Mouse (Mus musculus): ENCODE results near the gene Colgalt2. TPM values are rescaled to one million over a fixed set of nuclear protein-coding genes. Genes with fewer than 3 reads are reported as not detected.

Colgalt2 gene
- polyA plus RNA-seq, 1 experiment = 0.63 TPM

- TF ChIP-seq POLR2A (IDR thresholded peaks at IDR 0.05; ENCODE audit: low read depth, low read length) (peak; percentile 59), CTCF (IDR thresholded peaks at IDR 0.05; ENCODE audit: extremely low read depth, insufficient read length, insufficient replicate concordance, low read depth, low read length) (no peak)
- under 1% methylated on average over 57 of the region's 57 CpGs for WGBS
- Histone ChIP-seq H3K36me3 (ENCODE audit: control insufficient read depth, insufficient read depth, low read length) (no peaks in the 10 kb centered on the region), H3K27me3 (ENCODE audit: control insufficient read depth, insufficient read depth, low read length) (no peaks in the 10 kb centered on the region), H3K4me1 (ENCODE audit: control insufficient read depth, insufficient read depth, insufficient read length, low read length) (peaks cover 2% of the 10 kb centered on the region; the same call in 1 of the 2 replicates), H3K4me3 (ENCODE audit: low read depth, low read length) (peak within 1 kb of the TSS; percentile 95), H3K27ac (ENCODE audit: insufficient read depth, low read depth, low read length) (no peak within 1 kb of the TSS)
These were observed 13.3 kb upstream of the Colgalt2 start, which contains the start of gene Tsen15 for GRCm38 (mm10) chr1:152386188-152386835. TSS of gene Tsen15 (minus strand) at chr1:152386688.

GRCm38 (mm10) chr1:152389271-152389670 is 10.4 kb upstream of the Colgalt2 start:
- TF ChIP-seq CTCF (IDR thresholded peaks at IDR 0.05; ENCODE audit: extremely low read depth, insufficient read length, insufficient replicate concordance, low read depth, low read length) = no peak
- TF ChIP-seq POLR2A (IDR thresholded peaks at IDR 0.05; ENCODE audit: low read depth, low read length) = no peak
- H3K4me1 ChIP-seq (ENCODE audit: control insufficient read depth, insufficient read depth, insufficient read length, low read length) = peaks cover 2% of the 10 kb centered on the region; the same call in 1 of the 2 replicates
- no peak overlapping the region for H3K27ac ChIP-seq (ENCODE audit: insufficient read depth, low read depth, low read length)
- no peak overlapping the region for H3K4me3 ChIP-seq (ENCODE audit: low read depth, low read length)
- H3K27me3 ChIP-seq (ENCODE audit: control insufficient read depth, insufficient read depth, low read length) = no peaks in the 10 kb centered on the region; the same call in 1 of the 2 replicates
- no peaks in the 10 kb centered on the region for H3K36me3 ChIP-seq (ENCODE audit: control insufficient read depth, insufficient read depth, low read length)

GRCm38 (mm10) chr1:152394137-152394536 is 5.5 kb upstream of the Colgalt2 start:
- 89% methylated on average over 3 of the region's 3 CpGs for WGBS
- H3K4me3 ChIP-seq (ENCODE audit: low read depth, low read length) = no peak overlapping the region
- no peaks in the 10 kb centered on the region for H3K4me1 ChIP-seq (ENCODE audit: control insufficient read depth, insufficient read depth, insufficient read length, low read length)
- no peaks in the 10 kb centered on the region for H3K36me3 ChIP-seq (ENCODE audit: control insufficient read depth, insufficient read depth, low read length)
- TF ChIP-seq CTCF (IDR thresholded peaks at IDR 0.05; ENCODE audit: extremely low read depth, insufficient read length, insufficient replicate concordance, low read depth, low read length) (no peak), POLR2A (IDR thresholded peaks at IDR 0.05; ENCODE audit: low read depth, low read length) (no peak)
- no peaks in the 10 kb centered on the region; the same call in none of the 2 replicates for H3K27me3 ChIP-seq (ENCODE audit: control insufficient read depth, insufficient read depth, low read length)
- no peak overlapping the region for H3K27ac ChIP-seq (ENCODE audit: insufficient read depth, low read depth, low read length)

- Histone ChIP-seq H3K4me1 (ENCODE audit: control insufficient read depth, insufficient read depth, insufficient read length, low read length) (peaks cover 1% of the 10 kb centered on the region), H3K27me3 (ENCODE audit: control insufficient read depth, insufficient read depth, low read length) (peaks cover 7% of the 10 kb centered on the region), H3K27ac (ENCODE audit: insufficient read depth, low read depth, low read length) (no peak overlapping the region), H3K4me3 (ENCODE audit: low read depth, low read length) (no peak overlapping the region), H3K36me3 (ENCODE audit: control insufficient read depth, insufficient read depth, low read length) (no peaks in the 10 kb centered on the region)
- WGBS = 69% methylated on average over 4 of the region's 4 CpGs
- TF ChIP-seq POLR2A (IDR thresholded peaks at IDR 0.05; ENCODE audit: low read depth, low read length) (no peak), CTCF (IDR thresholded peaks at IDR 0.05; ENCODE audit: extremely low read depth, insufficient read length, insufficient replicate concordance, low read depth, low read length) (no peak)
These were observed 4.6 kb upstream of the Colgalt2 start for GRCm38 (mm10) chr1:152394956-152395515.

- H3K27me3 ChIP-seq (ENCODE audit: control insufficient read depth, insufficient read depth, low read length) = peaks cover 10% of the 10 kb centered on the region
- no peak overlapping the region for H3K4me3 ChIP-seq (ENCODE audit: low read depth, low read length)
- H3K27ac ChIP-seq (ENCODE audit: insufficient read depth, low read depth, low read length) = no peak overlapping the region
- H3K4me1 ChIP-seq (ENCODE audit: control insufficient read depth, insufficient read depth, insufficient read length, low read length) = peaks cover 4% of the 10 kb centered on the region
- H3K36me3 ChIP-seq (ENCODE audit: control insufficient read depth, insufficient read depth, low read length) = no peaks in the 10 kb centered on the region
- TF ChIP-seq CTCF (IDR thresholded peaks at IDR 0.05; ENCODE audit: extremely low read depth, insufficient read length, insufficient replicate concordance, low read depth, low read length) = no peak
- TF ChIP-seq POLR2A (IDR thresholded peaks at IDR 0.05; ENCODE audit: low read depth, low read length) = no peak
- 61% methylated on average over 1 of the region's 1 CpGs for WGBS
These were observed 922 bp upstream of the Colgalt2 start for GRCm38 (mm10) chr1:152398708-152399107.

- no peak for TF ChIP-seq CTCF (IDR thresholded peaks at IDR 0.05; ENCODE audit: extremely low read depth, insufficient read length, insufficient replicate concordance, low read depth, low read length)
- TF ChIP-seq POLR2A (IDR thresholded peaks at IDR 0.05; ENCODE audit: low read depth, low read length) = no peak
- H3K27ac ChIP-seq (ENCODE audit: insufficient read depth, low read depth, low read length) = no peak overlapping the region
- no peaks in the 10 kb centered on the region for H3K36me3 ChIP-seq (ENCODE audit: control insufficient read depth, insufficient read depth, low read length)
- WGBS = 17% methylated on average over 14 of the region's 14 CpGs
- peaks cover 4% of the 10 kb centered on the region for H3K4me1 ChIP-seq (ENCODE audit: control insufficient read depth, insufficient read depth, insufficient read length, low read length)
- H3K27me3 ChIP-seq (ENCODE audit: control insufficient read depth, insufficient read depth, low read length) = peaks cover 10% of the 10 kb centered on the region
- peak overlapping the region; percentile 61 for H3K4me3 ChIP-seq (ENCODE audit: low read depth, low read length)
These were observed 1.2 kb downstream of the Colgalt2 start for GRCm38 (mm10) chr1:152400556-152401540.

Data from small intestine, adult 2 months (tissue).